Mouse (Mus musculus) leukemia stem cell, adult 10-12 weeks (primary cell): ENCODE measurements around the gene Gzmb. TPM values are rescaled to one million over a fixed set of nuclear protein-coding genes. Genes with fewer than 3 reads are reported as not detected.

Experiments
- polyA plus RNA-seq: library from polyadenylated mRNA; stranded (reverse); fragments of >175 nt; gene quantifications from 2 replicates; pipeline ENCODE4 v1.2.3, GENCODE M21; 2012; ENCODE audit warnings: low replicate concordance

Gene Gzmb
- polyA plus RNA-seq = 0.20 and 0.52 TPM in 2 replicates

GRCm38 (mm10) chr14:56262153-56262552 is at the start of gene Gzmb:
Gene Gzmb, minus strand, starts transcription at chr14:56262260.

GRCm38 (mm10) chr14:56234556-56234955 is 27.5 kb downstream of the Gzmb start, which contains the start of gene Gzmc:
Gene Gzmc, minus strand, starts transcription at chr14:56234656.

GRCm38 (mm10) chr14:56211317-56211716 is 50.7 kb downstream of the Gzmb start, which contains the start of gene Gzmf:
Gene Gzmf, minus strand, starts transcription at chr14:56211417.

Other genes starting within 250 kb of the Gzmb start
- gene Mcpt1, start 244.3 kb downstream of the Gzmb start, polyA plus RNA-seq = 0.35 TPM in 1 of 2 replicates, not detected in the other
- gene Mcpt9, start 231.8 kb downstream of the Gzmb start, polyA plus RNA-seq = not detected in 2 replicates
- gene Mcpt2, start 220.2 kb downstream of the Gzmb start, polyA plus RNA-seq = not detected in 2 replicates
- gene Mcpt4, start 199.9 kb downstream of the Gzmb start, polyA plus RNA-seq = 0.75 TPM in 1 of 2 replicates, not detected in the other
- 0.30 and 0.51 TPM in 2 replicates for gene Mcpt8, start 177.0 kb downstream of the Gzmb start, polyA plus RNA-seq
- 0.55 and 0.97 TPM in 2 replicates for gene Ctsg, start 159.7 kb downstream of the Gzmb start, polyA plus RNA-seq
- gene Gzme, start 141.6 kb downstream of the Gzmb start, polyA plus RNA-seq = not detected in 2 replicates
- not detected in 2 replicates for gene Gzmd, start 129.7 kb downstream of the Gzmb start, polyA plus RNA-seq
- gene Gzmg, start 102.7 kb downstream of the Gzmb start, polyA plus RNA-seq = not detected in 2 replicates
- not detected in 2 replicates for gene Gzmn, start 87.7 kb downstream of the Gzmb start, polyA plus RNA-seq
- not detected in 2 replicates for gene Gzmf, start 50.8 kb downstream of the Gzmb start, polyA plus RNA-seq
- not detected in 2 replicates for gene Gzmc, start 27.6 kb downstream of the Gzmb start, polyA plus RNA-seq
- not detected in 2 replicates for gene Atp12a, start 102.8 kb upstream of the Gzmb start, polyA plus RNA-seq
- gene Rnf17, start 140.3 kb upstream of the Gzmb start, polyA plus RNA-seq = 0.93 TPM in 1 of 2 replicates, not detected in the other